Mouse (Mus musculus) left cerebral cortex, adult 8-10 months (tissue): Measurements from ENCODE around the gene Srpk2. TPM values are rescaled to one million over a fixed set of nuclear protein-coding genes. Genes with fewer than 3 reads are reported as not detected.

ENCODE experiments used
- total RNA-seq, 4 experiments: library from RNA; stranded (reverse); gene quantifications; 2 replicates each; pipeline ENCODE4 v1.2.4; 2022

Srpk2 gene
- total RNA-seq, 4 experiments from 2014 or later = 175 to 211 (median 194) TPM

Other genes with a start within 250 kb of the Srpk2 start
- gene Pus7, start 99.1 kb upstream of the Srpk2 start, total RNA-seq = 10 to 100 TPM; 15.7 to 22.8 (median 17.8) TPM
- gene Rint1, start 103.1 kb upstream of the Srpk2 start, total RNA-seq = 10 to 100 TPM; 18.8 to 22.9 (median 21.0) TPM
- gene Tomm7, start 159.5 kb upstream of the Srpk2 start, total RNA-seq = 10 to 100 TPM; 69.2 to 86.5 (median 78.1) TPM